Mouse (Mus musculus) thymus, adult 2 months (tissue): Measurements from ENCODE around the gene Plekha8.

ENCODE experiments used
- CTCF ChIP-seq: fragments of 200-500 bp; IDR thresholded peaks from 2 replicates; pipeline ENCODE4 v1.5.1; 2012; ENCODE audit warnings: mild to moderate bottlenecking, control low read depth, low read length, moderate library complexity, borderline replicate concordance; ENCODE audit not compliant: control insufficient read depth, poor library complexity, insufficient read depth; ENCODE audit errors: extremely low read depth
- POLR2A ChIP-seq: fragments of 200-500 bp; IDR thresholded peaks from 2 replicates; pipeline ENCODE4 v1.6.1; 2012; ENCODE audit warnings: mild to moderate bottlenecking, low read length, control low read depth, moderate library complexity; ENCODE audit not compliant: control insufficient read depth, poor library complexity, insufficient read depth; ENCODE audit errors: extremely low read depth

GRCm38 (mm10) chr6:54590691-54591090 is 4.2 kb upstream of the Plekha8 start:
- TF ChIP-seq CTCF = no peak
- no peak for TF ChIP-seq POLR2A
